Mouse (Mus musculus): ENCODE data around the gene Mafg. TPM values are rescaled to one million over a fixed set of nuclear protein-coding genes. Genes with fewer than 3 reads are reported as not detected.
"Not testable (repeated sequence)": the region's sequence is repeated elsewhere in the genome, so short reads cannot be mapped to it uniquely, and the experiment has no call there.

The Mafg gene
- polyA plus RNA-seq, 1 experiment from 2014 or later: 42.1 TPM

DNA sequence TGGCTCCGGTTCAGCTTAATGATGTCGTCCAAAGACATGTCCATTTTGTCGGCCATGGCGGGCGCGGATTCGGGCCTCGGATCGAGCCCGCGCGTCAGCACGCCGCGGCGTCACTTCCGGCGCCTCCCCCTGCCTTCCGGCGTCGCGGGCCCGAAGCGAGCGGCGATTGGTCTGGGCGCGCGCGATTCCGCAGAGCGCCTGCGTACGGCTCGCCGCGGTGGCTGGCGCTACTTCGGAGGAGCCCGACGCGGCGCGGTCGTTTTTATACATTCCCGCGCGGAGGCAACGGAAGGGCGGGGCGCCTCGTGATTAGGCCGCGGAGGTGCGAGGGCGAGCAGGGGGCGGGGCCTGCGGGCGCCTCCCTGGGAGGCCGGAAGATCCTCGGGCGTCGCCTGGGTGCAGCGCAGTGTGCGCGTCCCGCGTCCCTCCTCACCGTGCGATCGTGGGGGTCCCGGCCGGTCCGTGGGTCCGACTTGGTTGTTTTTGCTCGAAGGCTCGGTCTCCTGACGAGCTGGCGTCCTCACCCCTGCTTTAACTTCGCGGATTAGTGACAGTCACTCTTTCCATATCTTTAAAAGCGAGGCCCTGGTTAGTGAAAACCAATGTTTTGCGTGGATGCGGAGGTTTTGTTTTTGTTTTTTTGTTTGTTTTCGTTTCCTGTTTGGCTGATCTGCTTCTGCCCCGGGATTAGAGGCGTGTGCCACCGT, 35.0 kb downstream of the Mafg start, which contains the start of the genes Alyref and Anapc11:
Gene Alyref (minus strand): TSS at position 83 of the 707 bp plus-strand sequence.
Gene Anapc11 (plus strand): TSS at position 139 of the 707 bp plus-strand sequence.
- Histone ChIP-seq H3K4me1 (peaks cover 31% of the 10 kb centered on the region), H3K9ac (replicated peaks) (peak within 1 kb of the TSS; percentile 98), H3K4me2 (replicated peaks) (peak within 1 kb of the TSS; percentile 87), H3K36me3 (peaks cover 44% of the 10 kb centered on the region), H3K27ac (replicated peaks) (peak within 1 kb of the TSS; percentile 90), H3K27me3 (no peaks in the 10 kb centered on the region), H3K4me3 (peak within 1 kb of the TSS; percentile 99), H3K9me3 (no peaks in the 10 kb centered on the region)
- peak; percentile 98 for ATAC-seq (replicated peaks)
- WGBS: under 1% methylated on average over 87 of the region's 88 CpGs

GRCm38 (mm10) chr11:120597240-120598235, 35.9 kb downstream of the Mafg start:
- Histone ChIP-seq H3K9me3 (no peaks in the 10 kb centered on the region), H3K4me2 (replicated peaks) (peak overlapping the region; percentile 87), H3K36me3 (peaks cover 45% of the 10 kb centered on the region), H3K27me3 (no peaks in the 10 kb centered on the region), H3K4me1 (peaks cover 31% of the 10 kb centered on the region), H3K4me3 (peak overlapping the region; percentile 99), H3K9ac (replicated peaks) (peak overlapping the region; percentile 98), H3K27ac (replicated peaks) (peak overlapping the region; percentile 90)
- WGBS: 3% methylated on average over 93 of the region's 99 CpGs
- peak; percentile 67 for ATAC-seq (replicated peaks)

GRCm38 (mm10) chr11:120588531-120588930, 44.9 kb downstream of the Mafg start:
- peaks cover 90% of the 10 kb centered on the region for H3K36me3 ChIP-seq
- 97% methylated on average over 6 of the region's 6 CpGs for WGBS
- no peak overlapping the region for H3K27ac ChIP-seq (replicated peaks)
- ATAC-seq (replicated peaks): no peak
- no peaks in the 10 kb centered on the region for H3K9me3 ChIP-seq
- no peaks in the 10 kb centered on the region for H3K27me3 ChIP-seq
- H3K4me2 ChIP-seq (replicated peaks): no peak overlapping the region
- H3K9ac ChIP-seq (replicated peaks): no peak overlapping the region
- H3K4me1 ChIP-seq: no peaks in the 10 kb centered on the region
- H3K4me3 ChIP-seq: no peak overlapping the region

DNA sequence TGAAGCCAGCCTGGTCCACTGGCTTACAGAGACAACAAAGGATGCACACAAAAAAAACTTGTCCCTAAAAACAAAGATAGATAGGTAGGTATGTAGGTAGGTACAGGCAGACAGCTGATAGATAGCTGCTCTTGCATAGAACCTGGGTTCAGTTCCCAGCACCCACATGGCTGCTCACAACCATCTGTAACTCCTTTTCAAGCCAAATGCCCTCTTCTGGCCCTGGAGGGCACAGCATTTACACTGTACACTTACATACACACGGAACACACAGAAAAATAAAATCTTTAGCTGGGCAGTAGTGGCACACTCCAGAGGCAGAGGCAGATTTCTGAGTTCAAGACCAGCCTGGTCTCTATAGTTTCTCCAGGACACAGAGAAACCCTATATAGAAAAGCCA, 49.5 kb downstream of the Mafg start:
- 97% methylated on average over 1 of the region's 1 CpGs for WGBS
- Histone ChIP-seq H3K27me3 (no peaks in the 10 kb centered on the region), H3K36me3 (peaks cover 54% of the 10 kb centered on the region), H3K9me3 (no peaks in the 10 kb centered on the region), H3K4me2 (replicated peaks) (no peak overlapping the region), H3K9ac (replicated peaks) (no peak overlapping the region), H3K27ac (replicated peaks) (no peak overlapping the region), H3K4me1 (peaks cover 28% of the 10 kb centered on the region), H3K4me3 (no peak overlapping the region)
- no peak for ATAC-seq (replicated peaks)

GRCm38 (mm10) chr11:120582982-120583293, 50.5 kb downstream of the Mafg start:
- H3K4me2 ChIP-seq (replicated peaks); ATAC-seq (replicated peaks); H3K4me3 ChIP-seq; H3K27ac ChIP-seq (replicated peaks); H3K9ac ChIP-seq (replicated peaks); H3K27me3 ChIP-seq; H3K9me3 ChIP-seq: not testable (repeated sequence)
- Histone ChIP-seq H3K36me3 (peaks cover 55% of the 10 kb centered on the region), H3K4me1 (peaks cover 30% of the 10 kb centered on the region)
- WGBS: 92% methylated on average over 2 of the region's 2 CpGs

DNA sequence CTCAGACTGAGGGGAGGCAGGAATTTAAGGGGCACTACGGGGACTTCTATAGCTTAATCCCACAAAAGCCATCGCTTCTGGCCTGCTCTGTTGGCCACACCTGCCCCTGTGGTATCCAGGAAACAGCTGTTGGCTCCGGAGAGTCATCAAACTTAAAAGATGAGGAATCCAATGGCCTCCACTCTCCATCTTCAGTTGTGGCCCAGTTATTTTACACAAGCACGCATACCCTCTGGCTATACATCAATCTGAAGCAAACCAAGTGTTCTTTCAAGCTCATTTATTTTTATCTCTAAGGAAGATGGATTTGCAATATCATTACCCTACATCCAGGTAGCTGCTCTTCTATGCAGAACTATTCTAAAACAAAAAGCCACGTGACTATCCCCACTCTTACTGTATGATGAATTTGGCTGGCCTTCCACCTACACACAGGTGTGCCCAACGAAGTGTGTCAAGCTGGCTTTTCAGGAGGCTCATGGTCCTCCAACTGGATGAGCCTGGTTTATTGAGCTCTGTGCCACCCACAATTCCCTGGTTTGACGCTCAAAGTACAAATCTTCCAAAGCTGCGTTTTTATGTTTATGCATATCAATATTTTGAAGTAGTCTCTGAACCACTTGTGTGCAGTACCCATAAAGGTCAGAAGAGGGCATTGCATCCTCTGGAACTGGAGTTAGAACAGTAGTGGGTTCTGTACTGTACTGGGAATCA, 51.0 kb downstream of the Mafg start:
- no peak; the same call in 1 of the 2 replicates for ATAC-seq (replicated peaks)
- 74% methylated on average over 8 of the region's 8 CpGs for WGBS

GRCm38 (mm10) chr11:120581490-120582267, 51.7 kb downstream of the Mafg start, which contains the start of gene Arhgdia:
Arhgdia (minus strand) TSS chr11:120581624.
- Histone ChIP-seq H3K9me3 (no peaks in the 10 kb centered on the region), H3K4me1 (peaks cover 30% of the 10 kb centered on the region), H3K36me3 (peaks cover 51% of the 10 kb centered on the region), H3K4me2 (replicated peaks) (peak within 1 kb of the TSS; percentile 88), H3K27ac (replicated peaks) (peak within 1 kb of the TSS; percentile 96), H3K4me3 (peak within 1 kb of the TSS; percentile 86), H3K9ac (replicated peaks) (peak within 1 kb of the TSS; percentile 84), H3K27me3 (no peaks in the 10 kb centered on the region)
- WGBS: 5% methylated on average over 64 of the region's 75 CpGs
- ATAC-seq (replicated peaks): peak; percentile 68

More for the DNA sequence above, 51.0 kb downstream of the Mafg start:
- peak overlapping the region; percentile 88 for H3K4me2 ChIP-seq (replicated peaks)
- peak overlapping the region; percentile 84 for H3K9ac ChIP-seq (replicated peaks)
- peak overlapping the region; percentile 96 for H3K27ac ChIP-seq (replicated peaks)
- H3K27me3 ChIP-seq: no peaks in the 10 kb centered on the region
- peaks cover 55% of the 10 kb centered on the region for H3K36me3 ChIP-seq
- H3K4me1 ChIP-seq: peaks cover 30% of the 10 kb centered on the region
- H3K4me3 ChIP-seq: peak overlapping the region; percentile 86
- no peaks in the 10 kb centered on the region for H3K9me3 ChIP-seq

DNA sequence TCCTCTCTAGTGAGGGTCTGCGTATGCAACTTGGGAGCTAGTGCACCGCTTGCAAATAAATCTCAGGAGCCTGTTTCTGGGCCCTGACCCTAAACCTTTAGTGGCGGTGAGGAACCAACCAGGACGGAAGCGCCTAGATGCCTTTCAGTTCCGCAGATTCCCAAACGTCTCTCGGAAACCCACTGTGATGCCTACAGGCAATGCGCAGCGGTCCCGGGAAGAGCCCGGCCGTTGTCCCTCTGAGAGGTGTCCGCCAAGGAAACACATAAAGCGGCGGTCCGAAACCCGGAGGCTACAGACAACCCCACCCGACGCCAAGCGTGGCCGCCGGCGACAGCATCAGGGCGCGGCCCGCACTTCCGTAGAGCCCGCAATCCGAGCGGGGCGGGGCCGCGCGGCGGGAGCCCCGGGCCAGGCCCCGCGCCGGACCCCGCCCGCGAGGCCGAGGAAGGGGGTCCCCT, 52.5 kb downstream of the Mafg start:
- no peaks in the 10 kb centered on the region for H3K9me3 ChIP-seq
- H3K27ac ChIP-seq (replicated peaks): peak overlapping the region; percentile 96

GRCm38 (mm10) chr11:120580190-120580589, 53.2 kb downstream of the Mafg start:
- Histone ChIP-seq H3K36me3 (peaks cover 36% of the 10 kb centered on the region), H3K9ac (replicated peaks) (peak overlapping the region; percentile 84), H3K4me1 (peaks cover 30% of the 10 kb centered on the region), H3K4me3 (peak overlapping the region; percentile 86), H3K27me3 (no peaks in the 10 kb centered on the region), H3K4me2 (replicated peaks) (peak overlapping the region; percentile 88), H3K27ac (replicated peaks) (peak overlapping the region; percentile 96), H3K9me3 (no peaks in the 10 kb centered on the region)
- ATAC-seq (replicated peaks): no peak
- 66% methylated on average over 7 of the region's 7 CpGs for WGBS

More for the DNA sequence above, 52.5 kb downstream of the Mafg start:
- under 1% methylated on average over 35 of the region's 44 CpGs for WGBS
- H3K4me2 ChIP-seq (replicated peaks): peak overlapping the region; percentile 88
- peaks cover 43% of the 10 kb centered on the region for H3K36me3 ChIP-seq
- peak overlapping the region; percentile 84 for H3K9ac ChIP-seq (replicated peaks)
- no peaks in the 10 kb centered on the region for H3K27me3 ChIP-seq
- peaks cover 30% of the 10 kb centered on the region for H3K4me1 ChIP-seq
- peak; percentile 41; the same call in 1 of the 2 replicates for ATAC-seq (replicated peaks)
- H3K4me3 ChIP-seq: peak overlapping the region; percentile 86

DNA sequence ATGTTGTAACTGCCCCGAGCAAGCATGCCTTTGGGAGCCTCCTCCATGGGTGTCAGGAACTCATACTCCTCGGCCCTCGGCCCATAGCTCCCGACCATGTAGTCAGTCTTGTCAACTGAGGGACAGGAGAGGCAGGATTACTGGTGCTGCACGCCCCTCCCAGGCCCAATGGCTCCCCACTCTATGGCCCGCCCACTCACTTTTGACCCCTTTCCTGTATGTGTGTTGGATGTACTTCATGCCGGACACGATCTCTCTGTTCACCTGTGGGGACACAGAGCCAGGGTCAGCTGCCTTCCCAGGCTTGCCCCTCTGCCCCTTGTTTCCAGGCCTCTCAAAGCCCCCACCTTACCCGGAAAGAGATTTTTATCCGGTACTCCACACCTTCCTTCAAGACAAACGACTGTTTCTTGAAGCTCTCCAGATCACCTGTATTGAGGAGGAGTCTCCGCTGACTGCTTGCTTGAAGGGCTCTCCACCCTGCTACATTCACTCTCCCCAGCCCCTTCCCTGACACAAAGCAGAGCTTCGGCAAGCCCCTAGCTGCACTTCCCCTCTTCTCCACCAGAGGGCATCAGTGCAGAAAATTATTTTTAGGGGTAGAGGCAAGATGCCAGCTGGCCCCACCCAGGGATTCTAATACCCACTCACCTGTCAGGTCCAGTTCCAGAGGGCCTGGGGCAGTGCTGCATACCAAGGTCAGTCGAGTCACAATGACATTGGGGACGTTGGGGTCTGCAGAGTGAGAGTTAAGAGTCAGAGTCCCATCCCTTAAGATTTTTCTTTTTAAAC, 53.9 kb downstream of the Mafg start:
- Histone ChIP-seq H3K27me3 (no peaks in the 10 kb centered on the region), H3K4me2 (replicated peaks) (peak overlapping the region; percentile 88), H3K9me3 (no peaks in the 10 kb centered on the region), H3K27ac (replicated peaks) (peak overlapping the region; percentile 96), H3K4me1 (peaks cover 33% of the 10 kb centered on the region), H3K4me3 (peak overlapping the region; percentile 86), H3K36me3 (peaks cover 32% of the 10 kb centered on the region), H3K9ac (replicated peaks) (peak overlapping the region; percentile 84; the same call in 1 of the 2 replicates)
- 64% methylated on average over 15 of the region's 15 CpGs for WGBS
- ATAC-seq (replicated peaks): no peak

Measured in forebrain, embryonic 15.5 days (tissue).